Mouse (Mus musculus): ENCODE measurements around the gene Nenf.

The Nenf gene

GRCm38 (mm10) chr1:191281171-191281570 is 36.8 kb downstream of the Nenf start:
- DNase-seq: no peak

- no peak for DNase-seq
These were observed 39.7 kb downstream of the Nenf start for GRCm38 (mm10) chr1:191278324-191278723.

- no peak for DNase-seq
These were observed 40.4 kb downstream of the Nenf start for GRCm38 (mm10) chr1:191277549-191278059.

GRCm38 (mm10) chr1:191276181-191276580 is 41.8 kb downstream of the Nenf start:
- no peak for DNase-seq

GRCm38 (mm10) chr1:191275527-191275926 is 42.5 kb downstream of the Nenf start:
- DNase-seq: peak; percentile 78

- DNase-seq: no peak
These were observed 45.3 kb downstream of the Nenf start for GRCm38 (mm10) chr1:191272660-191273059.

- no peak for DNase-seq
These were observed 48.4 kb downstream of the Nenf start for GRCm38 (mm10) chr1:191269648-191269952.

GRCm38 (mm10) chr1:191268797-191269647 is 49.0 kb downstream of the Nenf start:
- no peak for DNase-seq

GRCm38 (mm10) chr1:191267856-191268255 is 50.1 kb downstream of the Nenf start:
- no peak for DNase-seq

- no peak for DNase-seq
These were observed 50.8 kb downstream of the Nenf start for GRCm38 (mm10) chr1:191267162-191267561.

GRCm38 (mm10) chr1:191263471-191263870 is 54.5 kb downstream of the Nenf start:
- no peak for DNase-seq

GRCm38 (mm10) chr1:191261861-191262260 is 56.1 kb downstream of the Nenf start:
- DNase-seq: no peak

GRCm38 (mm10) chr1:191259661-191260060 is 58.3 kb downstream of the Nenf start:
- no peak for DNase-seq

GRCm38 (mm10) chr1:191259121-191259520 is 58.9 kb downstream of the Nenf start:
- DNase-seq: no peak

GRCm38 (mm10) chr1:191258521-191258920 is 59.5 kb downstream of the Nenf start:
- DNase-seq: no peak

GRCm38 (mm10) chr1:191257981-191258380 is 60.0 kb downstream of the Nenf start:
- DNase-seq: no peak

GRCm38 (mm10) chr1:191257351-191257771 is 60.6 kb downstream of the Nenf start:
- no peak for DNase-seq

All from right cerebral cortex, postnatal 4 days (tissue).